7 mouse cellular contexts compared by ENCODE assay signal in genomic region chr2:168106701-168107178, GRCm38 (mm10). TPM values are rescaled to one million over a fixed set of nuclear protein-coding genes. Genes with fewer than 3 reads are reported as not detected.
DNase-seq lines count a peak whose midpoint lies in the region; ATAC-seq lines count a peak whose summit lies in the region.

No protein-coding gene starts in this region.

- ATAC-seq in cerebellum, adult (ENCODE audit: insufficient number of reproducible peaks, low FRiP score, low TSS enrichment): peak; percentile 85
- peak; percentile 77 for ATAC-seq in hindbrain, embryonic 12.5 days (ENCODE audit: low FRiP score)
- ATAC-seq in neural tube, embryonic 14.5 days (ENCODE audit: low read depth): peak; percentile 72
- ATAC-seq in erythroblast, adult 5-6 weeks (replicated peaks; ENCODE audit: low FRiP score, poor library complexity, severe bottlenecking): no peak

- 59% methylated on average over 20 of the region's 20 CpGs for WGBS in hindbrain, embryonic 12.5 days
- WGBS in neural tube, embryonic 14.5 days: 28% methylated on average over 20 of the region's 20 CpGs

- peak overlapping the region; percentile 36 for H3K4me2 ChIP-seq in hindbrain, embryonic 12.5 days (replicated peaks)
- H3K4me2 ChIP-seq in neural tube, embryonic 14.5 days (ENCODE audit: low read depth, low read length): peak overlapping the region; percentile 29; the same call in 1 of the 2 replicates

- H3K27ac ChIP-seq in hindbrain, embryonic 12.5 days: peak overlapping the region; percentile 77
- H3K27ac ChIP-seq in neural tube, embryonic 14.5 days (ENCODE audit: low read depth, low read length): peak overlapping the region; percentile 55

- peaks cover 11% of the 10 kb centered on the region for H3K4me1 ChIP-seq in hindbrain, embryonic 12.5 days
- H3K4me1 ChIP-seq in neural tube, embryonic 14.5 days (ENCODE audit: control insufficient read depth, insufficient read depth, low read length): peaks cover 5% of the 10 kb centered on the region; the same call in 1 of the 2 replicates

- H3K9ac ChIP-seq in hindbrain, embryonic 12.5 days: peak overlapping the region; percentile 35; the same call in 1 of the 2 replicates
- peak overlapping the region; percentile 28; the same call in 1 of the 2 replicates for H3K9ac ChIP-seq in neural tube, embryonic 14.5 days (replicated peaks; ENCODE audit: low read depth, low read length)

- no peaks in the 10 kb centered on the region for H3K36me3 ChIP-seq in hindbrain, embryonic 12.5 days
- no peaks in the 10 kb centered on the region for H3K36me3 ChIP-seq in neural tube, embryonic 14.5 days (ENCODE audit: control insufficient read depth, insufficient read depth, low read length)

- H3K9me3 ChIP-seq in hindbrain, embryonic 12.5 days (replicated peaks): no peaks in the 10 kb centered on the region
- no peaks in the 10 kb centered on the region for H3K9me3 ChIP-seq in neural tube, embryonic 14.5 days (ENCODE audit: control insufficient read depth, low read length)

- H3K27me3 ChIP-seq in hindbrain, embryonic 12.5 days: no peaks in the 10 kb centered on the region
- H3K27me3 ChIP-seq in neural tube, embryonic 14.5 days (ENCODE audit: control insufficient read depth, insufficient read depth, low read length): no peaks in the 10 kb centered on the region

- peak; percentile 37 for DNase-seq in ZHBTc4 (ENCODE audit: low read depth, low spot score)
- peak; percentile 88 to 94 for DNase-seq in frontal cortex, postnatal 36 days (ENCODE audit: low spot score in 2 of 2)
- peak; percentile 91 to 92 for DNase-seq in layer of hippocampus, postnatal 14 days (ENCODE audit: low spot score in 2 of 2)

- no peak overlapping the region for H3K4me3 ChIP-seq in hindbrain, embryonic 12.5 days
- no peak overlapping the region for H3K4me3 ChIP-seq in neural tube, embryonic 14.5 days (ENCODE audit: low read depth, low read length)

RNA-seq across cellular contexts. Expression of gene Pard6b, which starts 25.9 kb away (rescaled TPM):
- 9.6 and 10.9 TPM in 2 replicates for polyA plus RNA-seq in hindbrain, embryonic 12.5 days (2016; fragmentation: Nextera tagmentation; extraction: Ambion mirVana)
- 1 to 10 TPM; 3.4 to 5.3 TPM for total RNA-seq in layer of hippocampus, postnatal 14 days (2021)
- polyA plus RNA-seq in neural tube, embryonic 14.5 days (2014; fragmentation: Nextera tagmentation; extraction: Ambion mirVana): 8.5 and 11.2 TPM in 2 replicates
- not detected in 2 replicates for total RNA-seq in erythroblast, adult 5-6 weeks (2015; ENCODE audit: low replicate concordance)
- total RNA-seq in erythroblast, adult 5-6 weeks (2017; ENCODE audit: low replicate concordance): not detected in 2 replicates

Comparison
In these comparisons a context has a peak if more than half of its experiments do, and no peak if none do; other contexts are left out.
1. DNase-seq: peak in every context shown above with its lines; median percentile 92 in layer of hippocampus, postnatal 14 days; 91 in frontal cortex, postnatal 36 days; 37 in ZHBTc4.
2. RNA of gene Pard6b, which starts 25.9 kb away (total RNA-seq): 3.4 to 5.3 TPM in layer of hippocampus, postnatal 14 days; not detected in erythroblast, adult 5-6 weeks; every median in the first group is over 4 times any median in the second.